8 mouse cellular contexts compared by ENCODE assay signal in genomic region chr3:89377831-89378230, GRCm38 (mm10). TPM values are rescaled to one million over a fixed set of nuclear protein-coding genes. Genes with fewer than 3 reads are reported as not detected.
DNase-seq lines count a peak whose midpoint lies in the region; ATAC-seq and TF ChIP-seq lines count a peak whose summit lies in the region.

No protein-coding gene starts in this region.

- H3K27ac ChIP-seq in kidney, embryonic 16.5 days (ENCODE audit: low read length) = no peak overlapping the region
- H3K27ac ChIP-seq in embryonic facial prominence, embryonic 12.5 days = no peak overlapping the region
- H3K27ac ChIP-seq in hindbrain, embryonic 15.5 days (replicated peaks) = no peak overlapping the region
- no peak overlapping the region for H3K27ac ChIP-seq in midbrain, postnatal 0 days (ENCODE audit: low read depth, low read length)

- H3K4me3 ChIP-seq in kidney, embryonic 16.5 days (ENCODE audit: low read length) = peak overlapping the region; percentile 54; the same call in 1 of the 2 replicates
- H3K4me3 ChIP-seq in embryonic facial prominence, embryonic 12.5 days = no peak overlapping the region
- no peak overlapping the region for H3K4me3 ChIP-seq in hindbrain, embryonic 15.5 days
- peak overlapping the region; percentile 55 for H3K4me3 ChIP-seq in midbrain, postnatal 0 days (ENCODE audit: low read depth, low read length)

- no peak for TF ChIP-seq CTCF in midbrain, postnatal 0 days (IDR thresholded peaks at IDR 0.05)

- peaks cover 12% of the 10 kb centered on the region; the same call in 1 of the 2 replicates for H3K36me3 ChIP-seq in kidney, embryonic 16.5 days (ENCODE audit: insufficient read depth, low read length)
- H3K36me3 ChIP-seq in embryonic facial prominence, embryonic 12.5 days = no peaks in the 10 kb centered on the region
- no peaks in the 10 kb centered on the region for H3K36me3 ChIP-seq in hindbrain, embryonic 15.5 days
- no peaks in the 10 kb centered on the region for H3K36me3 ChIP-seq in midbrain, postnatal 0 days (ENCODE audit: insufficient read depth, low read length)

- 78% methylated on average over 4 of the region's 4 CpGs for WGBS in kidney, embryonic 16.5 days
- 73% methylated on average over 4 of the region's 4 CpGs for WGBS in embryonic facial prominence, embryonic 12.5 days
- 69% methylated on average over 4 of the region's 4 CpGs for WGBS in hindbrain, embryonic 15.5 days
- WGBS in midbrain, postnatal 0 days = 75% methylated on average over 4 of the region's 4 CpGs

- peak overlapping the region; percentile 72 for H3K9ac ChIP-seq in kidney, embryonic 16.5 days (replicated peaks; ENCODE audit: low read length)
- peak overlapping the region; percentile 57; the same call in 1 of the 2 replicates for H3K9ac ChIP-seq in embryonic facial prominence, embryonic 12.5 days
- no peak overlapping the region for H3K9ac ChIP-seq in hindbrain, embryonic 15.5 days
- peak overlapping the region; percentile 80 for H3K9ac ChIP-seq in midbrain, postnatal 0 days (replicated peaks; ENCODE audit: low read length, poor library complexity, severe bottlenecking)

- peak; percentile 13 for ATAC-seq in kidney, embryonic 16.5 days (ENCODE audit: low FRiP score, low TSS enrichment)
- no peak for ATAC-seq in embryonic facial prominence, embryonic 12.5 days (ENCODE audit: insufficient number of reproducible peaks, insufficient read depth, low FRiP score, low TSS enrichment)
- ATAC-seq in hindbrain, embryonic 15.5 days (ENCODE audit: low FRiP score, low read depth) = peak; percentile 9; the same call in 1 of the 2 replicates
- ATAC-seq in midbrain, postnatal 0 days (ENCODE audit: low FRiP score) = 0 out of 2 replicates have a peak, but pooled peaks have one; percentile 12

- no peak for DNase-seq in kidney, postnatal 10 days
- DNase-seq in midbrain, postnatal 0 days (ENCODE audit: low spot score) = no peak
- no peak for DNase-seq in thymus, postnatal 25 days
- DNase-seq in cerebellum, adult 8-10 months = no peak
- no peak for DNase-seq in kidney, postnatal 4 days

- H3K4me1 ChIP-seq in kidney, embryonic 16.5 days (ENCODE audit: insufficient read depth, low read length) = peaks cover 13% of the 10 kb centered on the region
- H3K4me1 ChIP-seq in embryonic facial prominence, embryonic 12.5 days = peaks cover 13% of the 10 kb centered on the region
- H3K4me1 ChIP-seq in hindbrain, embryonic 15.5 days (replicated peaks) = peaks cover 15% of the 10 kb centered on the region
- H3K4me1 ChIP-seq in midbrain, postnatal 0 days (ENCODE audit: insufficient read depth, low read length) = no peaks in the 10 kb centered on the region

- no peaks in the 10 kb centered on the region for H3K27me3 ChIP-seq in kidney, embryonic 16.5 days (ENCODE audit: insufficient read depth, low read length)
- no peaks in the 10 kb centered on the region for H3K27me3 ChIP-seq in embryonic facial prominence, embryonic 12.5 days
- no peaks in the 10 kb centered on the region for H3K27me3 ChIP-seq in hindbrain, embryonic 15.5 days
- H3K27me3 ChIP-seq in midbrain, postnatal 0 days (ENCODE audit: insufficient read depth, low read length) = no peaks in the 10 kb centered on the region

- H3K9me3 ChIP-seq in kidney, embryonic 16.5 days (ENCODE audit: low read length) = no peaks in the 10 kb centered on the region
- H3K9me3 ChIP-seq in embryonic facial prominence, embryonic 12.5 days = no peaks in the 10 kb centered on the region
- H3K9me3 ChIP-seq in hindbrain, embryonic 15.5 days = no peaks in the 10 kb centered on the region
- no peaks in the 10 kb centered on the region for H3K9me3 ChIP-seq in midbrain, postnatal 0 days (ENCODE audit: low read length)

- H3K4me2 ChIP-seq in kidney, embryonic 16.5 days (replicated peaks; ENCODE audit: low read depth, low read length) = peak overlapping the region; percentile 62
- H3K4me2 ChIP-seq in embryonic facial prominence, embryonic 12.5 days (replicated peaks) = peak overlapping the region; percentile 78
- H3K4me2 ChIP-seq in hindbrain, embryonic 15.5 days = peak overlapping the region; percentile 86
- peak overlapping the region; percentile 97 for H3K4me2 ChIP-seq in midbrain, postnatal 0 days (ENCODE audit: low read depth, low read length, poor library complexity, severe bottlenecking)

RNA-seq across cellular contexts. Expression of gene Dcst1, which starts 12.8 kb away (rescaled TPM):
- 2.9 and 3.3 TPM in 2 replicates for polyA plus RNA-seq in kidney, embryonic 16.5 days (2015; fragmentation: Nextera tagmentation; extraction: Ambion mirVana)
- 0.32 and 0.57 TPM in 2 replicates for polyA plus RNA-seq in embryonic facial prominence, embryonic 12.5 days (2016; fragmentation: Nextera tagmentation; extraction: Ambion mirVana)
- polyA plus RNA-seq in hindbrain, embryonic 15.5 days (2015; fragmentation: Nextera tagmentation; extraction: Ambion mirVana) = 0.89 and 1.1 TPM in 2 replicates
- 0.05 TPM in 1 of 2 replicates, not detected in the other for total RNA-seq in midbrain, postnatal 0 days (2014; rRNA removed)
- polyA plus RNA-seq in midbrain, postnatal 0 days (2015; fragmentation: Nextera tagmentation; extraction: Ambion mirVana) = 1.1 TPM in 2 replicates

RNA-seq across cellular contexts. Expression of gene Dcst2, which starts 16.1 kb away (rescaled TPM):
- 0.32 and 0.35 TPM in 2 replicates for polyA plus RNA-seq in kidney, embryonic 16.5 days (2015; fragmentation: Nextera tagmentation; extraction: Ambion mirVana)
- polyA plus RNA-seq in embryonic facial prominence, embryonic 12.5 days (2016; fragmentation: Nextera tagmentation; extraction: Ambion mirVana) = 0.13 and 0.38 TPM in 2 replicates
- 0.09 and 0.34 TPM in 2 replicates for polyA plus RNA-seq in hindbrain, embryonic 15.5 days (2015; fragmentation: Nextera tagmentation; extraction: Ambion mirVana)
- total RNA-seq in midbrain, postnatal 0 days (2014; rRNA removed) = not detected in 2 replicates
- polyA plus RNA-seq in midbrain, postnatal 0 days (2015; fragmentation: Nextera tagmentation; extraction: Ambion mirVana) = 0.31 and 0.51 TPM in 2 replicates

RNA-seq across cellular contexts. Expression of gene Zbtb7b, which starts 16.7 kb away (rescaled TPM):
- polyA plus RNA-seq in kidney, embryonic 16.5 days (2015; fragmentation: Nextera tagmentation; extraction: Ambion mirVana) = 3.3 and 3.5 TPM in 2 replicates
- polyA plus RNA-seq in embryonic facial prominence, embryonic 12.5 days (2016; fragmentation: Nextera tagmentation; extraction: Ambion mirVana) = 0.83 and 1.9 TPM in 2 replicates
- polyA plus RNA-seq in hindbrain, embryonic 15.5 days (2015; fragmentation: Nextera tagmentation; extraction: Ambion mirVana) = 0.82 and 0.83 TPM in 2 replicates
- 2.2 and 4.4 TPM in 2 replicates for total RNA-seq in midbrain, postnatal 0 days (2014; rRNA removed)
- 0.53 and 0.88 TPM in 2 replicates for polyA plus RNA-seq in midbrain, postnatal 0 days (2015; fragmentation: Nextera tagmentation; extraction: Ambion mirVana)

RNA-seq across cellular contexts. Expression of gene Lenep, which starts 24.8 kb away (rescaled TPM):
- 0.18 and 1.3 TPM in 2 replicates for polyA plus RNA-seq in kidney, embryonic 16.5 days (2015; fragmentation: Nextera tagmentation; extraction: Ambion mirVana)
- 0.09 and 0.64 TPM in 2 replicates for polyA plus RNA-seq in embryonic facial prominence, embryonic 12.5 days (2016; fragmentation: Nextera tagmentation; extraction: Ambion mirVana)
- polyA plus RNA-seq in hindbrain, embryonic 15.5 days (2015; fragmentation: Nextera tagmentation; extraction: Ambion mirVana) = 0.89 TPM in 1 of 2 replicates, not detected in the other
- 1.8 and 2.3 TPM in 2 replicates for total RNA-seq in midbrain, postnatal 0 days (2014; rRNA removed)
- polyA plus RNA-seq in midbrain, postnatal 0 days (2015; fragmentation: Nextera tagmentation; extraction: Ambion mirVana) = 0.27 TPM in 1 of 2 replicates, not detected in the other

RNA-seq across cellular contexts. Expression of gene Adam15, which starts 28.0 kb away (rescaled TPM):
- polyA plus RNA-seq in kidney, embryonic 16.5 days (2015; fragmentation: Nextera tagmentation; extraction: Ambion mirVana) = 107 and 108 TPM in 2 replicates
- 42.7 and 45.5 TPM in 2 replicates for polyA plus RNA-seq in embryonic facial prominence, embryonic 12.5 days (2016; fragmentation: Nextera tagmentation; extraction: Ambion mirVana)
- 71.0 and 77.1 TPM in 2 replicates for polyA plus RNA-seq in hindbrain, embryonic 15.5 days (2015; fragmentation: Nextera tagmentation; extraction: Ambion mirVana)
- total RNA-seq in midbrain, postnatal 0 days (2014; rRNA removed) = 63.4 and 88.8 TPM in 2 replicates
- 73.6 and 79.4 TPM in 2 replicates for polyA plus RNA-seq in midbrain, postnatal 0 days (2015; fragmentation: Nextera tagmentation; extraction: Ambion mirVana)

Comparison
In these comparisons a context has a peak if more than half of its experiments do, and no peak if none do; other contexts are left out.
1. H3K4me3 ChIP-seq: peak in kidney, embryonic 16.5 days (single experiment) and midbrain, postnatal 0 days (single experiment); none in embryonic facial prominence, embryonic 12.5 days (single experiment) and hindbrain, embryonic 15.5 days (single experiment).
2. Peak in every context shown above with its lines, with median percentiles within 50 percentile points of each other: H3K4me2 ChIP-seq.